Mouse (Mus musculus) thymus, postnatal 4 days (tissue): ENCODE results near the gene Fbxo9.
A peak's percentile ranks its signal among the peaks of the same experiment; 100 is the strongest.
"Not testable (repeated sequence)": the region's sequence is repeated elsewhere in the genome, so short reads cannot be mapped to it uniquely, and the experiment has no call there.

ENCODE experiments used
- DNase-seq: peaks from one replicate; pipeline ENCODE4 v3.0.0; 2021

Fbxo9 gene

DNA sequence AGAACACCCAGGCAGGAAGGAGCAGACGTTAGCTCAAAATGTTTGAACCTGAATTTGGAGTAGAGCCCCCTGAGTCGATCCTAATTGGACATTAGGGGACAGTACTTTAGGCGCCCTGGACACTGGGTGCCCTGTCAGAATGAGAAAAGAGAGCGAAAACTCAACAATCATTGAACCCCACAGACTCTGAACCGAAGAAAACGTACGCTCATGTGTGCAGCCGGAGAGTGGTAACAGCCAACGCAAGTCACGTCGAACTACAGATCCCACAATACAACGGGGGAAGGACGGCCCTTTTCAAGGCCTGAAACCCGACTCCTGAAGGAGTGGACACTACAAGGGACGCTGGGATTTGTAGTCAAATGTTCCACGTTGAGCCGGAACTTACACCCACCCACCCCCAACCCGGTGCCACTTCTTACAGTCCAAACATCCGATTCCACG lies at the start of gene Fbxo9, which contains the start of gene Ick:
Gene Fbxo9 (minus strand): TSS at position 270 of the 444 bp plus-strand sequence.
Gene Ick (plus strand): TSS at position 397 of the 444 bp plus-strand sequence.
- peak; percentile 81 for DNase-seq

DNA sequence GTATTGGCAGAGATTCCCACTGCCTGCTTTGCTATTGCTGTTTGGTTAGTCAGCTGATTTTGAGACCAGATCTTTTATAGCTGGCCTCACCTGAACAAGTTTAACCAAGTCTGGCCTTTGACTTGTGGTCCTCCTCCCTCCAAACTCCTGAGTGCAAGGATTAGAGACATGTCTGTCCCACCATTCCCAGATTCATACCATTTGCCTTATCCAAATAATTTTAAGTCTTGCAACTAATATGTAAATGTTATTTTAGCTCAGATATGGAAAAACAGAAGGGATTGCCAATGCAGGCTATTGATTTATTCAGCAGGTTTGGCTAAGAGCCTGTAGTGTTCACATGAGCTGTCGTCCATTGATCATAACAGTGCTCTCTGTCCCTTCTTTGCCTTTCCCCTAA lies 48.4 kb upstream of the Fbxo9 start:
- DNase-seq: no peak

DNA sequence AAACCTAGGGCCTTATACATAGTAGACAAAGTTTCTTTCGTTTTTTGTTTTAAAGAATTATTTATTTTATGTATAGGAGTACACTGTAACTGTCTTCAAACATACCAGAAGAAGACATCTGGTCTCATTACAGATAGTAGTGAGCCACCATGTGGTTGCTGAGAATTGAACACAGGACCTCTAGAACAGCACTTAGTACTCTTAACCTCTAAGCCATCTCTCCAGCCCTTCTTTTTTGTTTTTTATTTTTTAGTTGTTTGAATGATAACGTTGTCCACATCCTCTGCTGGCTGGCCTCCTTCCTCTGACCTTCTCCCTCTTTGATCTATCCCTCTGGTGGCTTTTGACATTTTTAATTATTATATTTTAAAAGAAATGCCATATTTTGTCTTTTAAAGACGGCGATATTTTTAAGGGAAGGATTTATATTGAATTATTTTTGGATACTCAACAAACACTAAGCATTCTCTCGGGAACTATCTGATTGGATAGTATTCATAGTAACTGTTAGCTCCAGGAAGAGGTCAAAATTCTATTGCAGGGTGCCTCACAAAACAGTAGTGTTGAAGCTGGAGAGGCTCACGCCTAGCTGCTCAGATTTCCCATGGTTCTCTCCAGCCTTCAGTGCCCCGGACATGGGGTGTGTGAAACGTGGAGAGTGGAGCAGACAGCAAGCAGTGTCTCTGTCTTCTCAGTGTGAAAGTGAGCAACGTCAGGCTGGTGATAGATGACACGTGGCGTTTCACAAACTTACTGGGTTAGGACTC lies 45.5 kb upstream of the Fbxo9 start:
- DNase-seq: no peak

DNA sequence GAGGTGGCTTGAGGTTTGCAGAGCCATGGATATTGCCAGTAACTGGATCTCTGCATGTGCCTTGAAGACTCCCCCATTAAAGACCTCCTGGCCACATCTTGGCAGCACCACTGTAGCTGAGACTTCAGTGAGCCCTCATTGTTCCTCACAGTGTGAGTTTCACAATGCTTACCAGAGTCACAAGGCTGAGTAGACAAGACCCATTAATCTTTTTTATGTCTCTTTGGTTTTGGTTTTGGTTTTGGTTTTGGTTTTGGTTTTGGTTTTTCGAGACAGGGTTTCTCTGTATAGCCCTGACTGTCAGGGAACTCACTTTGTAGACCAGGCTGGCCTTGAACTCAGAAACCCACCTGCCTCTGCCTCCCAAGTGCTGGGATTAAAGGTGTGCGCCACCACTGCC lies 40.9 kb upstream of the Fbxo9 start:
- not testable (repeated sequence) for DNase-seq

DNA sequence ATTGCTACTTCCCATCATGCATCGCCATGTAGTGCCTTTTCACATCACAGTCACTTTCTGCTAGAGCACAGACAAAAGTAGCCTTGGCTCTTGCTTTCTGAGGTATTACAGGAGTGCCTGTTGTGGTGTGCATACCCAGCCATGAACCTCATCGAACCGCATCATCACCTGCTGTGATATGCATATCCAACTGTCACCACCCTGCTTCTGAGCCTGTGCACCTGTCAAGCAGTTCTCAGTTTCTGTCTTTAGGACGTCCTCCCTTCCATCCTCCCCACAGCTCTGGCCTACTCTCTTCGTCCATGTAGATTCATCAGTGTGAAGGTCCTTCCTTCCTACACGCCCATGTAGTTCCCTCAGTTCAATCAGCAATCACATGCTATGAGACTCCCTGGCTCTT lies 39.3 kb upstream of the Fbxo9 start:
- no peak for DNase-seq

DNA sequence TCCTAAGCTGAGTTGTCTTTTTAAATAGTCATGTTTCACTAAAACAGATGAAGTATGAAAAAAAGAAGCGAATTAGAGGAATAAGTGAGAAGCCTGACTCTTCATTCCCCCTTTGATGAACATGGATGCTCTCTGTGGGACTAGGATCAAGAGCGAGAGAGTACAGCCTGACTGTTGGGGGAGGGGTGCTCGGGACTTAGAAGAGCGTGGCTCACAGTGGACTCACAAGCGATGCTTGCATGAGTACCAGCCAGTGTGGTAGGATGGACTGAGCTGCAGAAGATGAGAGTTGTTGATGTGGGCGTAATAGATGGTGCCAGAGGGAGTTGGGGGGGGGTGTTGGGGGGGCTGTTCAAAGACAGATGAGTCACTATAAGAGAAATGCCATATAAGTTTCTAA lies 37.8 kb upstream of the Fbxo9 start:
- DNase-seq: no peak

DNA sequence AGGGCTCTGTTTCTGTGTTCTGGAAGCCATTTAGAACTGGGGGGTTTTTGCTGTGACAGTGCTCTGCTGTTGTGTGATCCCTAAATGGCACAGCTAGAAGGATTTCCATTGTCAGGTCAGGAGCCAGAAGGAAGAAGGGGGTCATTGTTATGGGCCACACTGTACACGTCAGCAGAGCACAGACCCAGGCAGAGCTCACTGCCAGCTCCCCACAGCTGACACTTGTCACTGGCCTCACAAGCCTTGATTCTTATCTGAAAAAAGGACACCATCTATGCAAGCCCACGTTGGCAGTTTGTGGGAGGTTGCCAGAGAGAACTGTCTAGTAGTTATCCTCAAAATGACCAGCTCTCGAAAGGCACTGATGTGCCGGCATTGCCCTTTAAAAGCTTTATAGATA lies 37.2 kb upstream of the Fbxo9 start:
- no peak for DNase-seq

DNA sequence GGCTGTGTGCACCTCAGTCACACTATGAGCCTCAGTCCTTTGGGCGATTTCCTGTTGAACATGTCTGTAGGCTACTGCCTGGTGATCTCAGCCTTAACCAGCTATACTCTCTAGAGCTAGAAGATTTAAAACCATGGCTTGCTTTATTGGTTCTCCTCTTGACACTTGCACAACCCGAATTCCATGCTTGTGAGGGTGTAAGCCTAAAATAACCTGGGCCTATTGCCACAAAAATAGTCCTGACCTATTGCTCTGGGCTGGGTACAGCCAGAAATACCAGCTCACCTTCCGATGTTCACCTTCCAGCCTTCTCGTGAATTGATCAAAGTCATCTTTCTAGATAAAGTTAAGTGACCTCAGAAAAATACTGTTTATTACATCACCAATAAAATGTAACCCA lies 30.6 kb upstream of the Fbxo9 start:
- DNase-seq: no peak

DNA sequence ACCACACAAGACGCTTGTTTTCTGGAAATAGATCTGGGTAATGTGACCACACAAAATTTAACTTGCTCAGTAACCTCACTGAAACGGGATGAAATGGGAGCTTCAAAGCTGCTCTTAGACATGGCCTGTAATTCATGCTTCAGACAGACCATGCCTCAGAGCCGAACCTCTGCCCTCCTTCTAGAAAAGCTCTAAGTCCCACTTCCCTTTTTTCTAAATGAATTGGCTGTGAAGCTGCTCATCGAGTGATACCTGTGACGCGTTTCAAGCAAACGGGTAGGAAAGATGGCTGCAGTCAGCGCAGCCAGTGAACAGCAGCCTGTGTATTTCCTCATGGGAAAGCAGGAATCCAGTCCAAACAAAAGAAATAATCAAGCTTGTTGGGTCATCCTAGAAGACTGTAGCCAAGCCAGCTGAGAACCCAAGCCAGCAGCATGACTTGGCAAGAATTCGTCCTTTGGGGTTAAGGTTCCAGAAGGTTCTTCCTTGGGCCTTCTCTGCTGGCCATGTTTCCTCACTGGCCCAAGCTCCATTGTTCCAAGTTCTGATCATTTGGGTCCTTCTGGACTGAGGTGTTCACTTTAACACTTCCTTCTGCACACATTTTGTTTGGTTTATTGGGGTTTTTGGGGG lies 29.3 kb upstream of the Fbxo9 start:
- DNase-seq: no peak

DNA sequence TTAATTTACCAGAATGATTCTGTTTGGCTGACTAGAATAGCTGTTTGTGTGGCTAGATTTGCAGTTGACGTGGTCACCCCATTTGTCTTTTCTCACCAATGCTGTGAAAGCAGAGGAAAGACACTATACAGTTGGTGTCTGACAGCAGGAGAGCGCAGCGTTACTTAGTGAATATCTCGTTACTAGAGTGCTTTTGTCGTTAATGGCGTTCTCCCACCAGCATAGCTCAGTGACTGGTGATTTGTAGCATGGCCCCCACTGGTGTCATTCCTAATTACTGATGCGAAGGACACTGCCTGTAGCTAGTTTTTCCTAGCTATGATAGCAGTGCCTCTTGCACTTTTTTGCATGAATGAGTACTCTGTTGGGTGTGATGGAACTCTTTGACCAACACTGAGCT lies 26.8 kb upstream of the Fbxo9 start:
- DNase-seq: no peak

DNA sequence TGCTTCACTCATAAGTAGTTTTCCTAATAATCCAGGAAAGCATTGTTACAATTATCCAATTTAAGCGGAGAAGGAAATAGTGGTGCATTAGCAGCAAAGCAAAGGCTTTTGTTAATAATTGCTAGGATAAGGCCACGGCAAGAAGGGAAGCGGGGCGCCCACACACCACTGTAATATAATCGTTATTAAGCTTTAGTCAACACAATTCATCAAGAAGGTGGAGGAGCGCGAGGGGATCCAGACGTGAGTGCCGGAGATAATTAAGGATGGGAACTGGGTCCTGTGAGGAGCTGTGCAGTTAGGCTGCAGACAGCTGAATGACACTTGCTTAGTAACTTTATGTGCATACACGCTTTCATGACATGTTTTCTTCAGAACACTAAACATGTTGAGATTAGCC lies 17.8 kb upstream of the Fbxo9 start:
- DNase-seq: no peak

DNA sequence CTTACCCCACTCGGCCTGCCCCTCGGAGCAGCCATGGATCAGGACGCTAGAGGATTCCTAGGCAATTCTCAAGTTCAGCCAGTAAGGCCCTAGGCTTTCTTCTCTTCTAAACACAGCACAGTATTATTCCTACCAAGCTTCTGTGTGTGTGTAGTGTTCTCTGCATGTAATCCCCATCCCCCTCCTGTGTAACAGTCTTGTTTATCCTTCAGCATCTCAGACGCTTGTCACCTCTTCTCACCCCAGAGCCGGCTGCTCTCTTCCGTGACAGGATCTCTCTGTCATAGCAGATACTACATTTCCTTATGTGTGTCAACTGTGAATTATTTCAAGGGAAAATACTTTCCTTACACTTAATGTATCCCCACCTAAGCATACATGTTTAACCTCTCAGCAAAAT lies 17.1 kb upstream of the Fbxo9 start:
- DNase-seq: no peak

DNA sequence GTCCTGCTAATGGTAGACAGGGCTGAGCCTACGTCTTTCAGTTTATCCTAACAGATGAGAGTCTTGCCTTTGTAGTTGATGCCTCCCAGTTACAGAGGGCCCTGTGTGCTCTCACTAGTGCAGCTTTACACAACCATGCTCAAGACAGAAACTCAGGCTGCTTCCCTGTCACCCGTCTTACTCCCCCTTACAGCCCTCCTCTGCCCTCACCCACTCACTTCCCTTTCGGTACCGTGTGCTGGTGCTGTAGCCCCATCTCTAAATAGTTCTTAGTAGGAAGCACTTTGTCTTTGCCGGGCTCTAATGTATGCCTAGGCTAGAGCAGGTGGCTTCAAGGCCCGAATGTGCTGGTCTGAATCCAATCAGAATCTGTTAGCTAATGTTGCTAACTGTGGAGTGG lies 15.4 kb upstream of the Fbxo9 start:
- DNase-seq: no peak

DNA sequence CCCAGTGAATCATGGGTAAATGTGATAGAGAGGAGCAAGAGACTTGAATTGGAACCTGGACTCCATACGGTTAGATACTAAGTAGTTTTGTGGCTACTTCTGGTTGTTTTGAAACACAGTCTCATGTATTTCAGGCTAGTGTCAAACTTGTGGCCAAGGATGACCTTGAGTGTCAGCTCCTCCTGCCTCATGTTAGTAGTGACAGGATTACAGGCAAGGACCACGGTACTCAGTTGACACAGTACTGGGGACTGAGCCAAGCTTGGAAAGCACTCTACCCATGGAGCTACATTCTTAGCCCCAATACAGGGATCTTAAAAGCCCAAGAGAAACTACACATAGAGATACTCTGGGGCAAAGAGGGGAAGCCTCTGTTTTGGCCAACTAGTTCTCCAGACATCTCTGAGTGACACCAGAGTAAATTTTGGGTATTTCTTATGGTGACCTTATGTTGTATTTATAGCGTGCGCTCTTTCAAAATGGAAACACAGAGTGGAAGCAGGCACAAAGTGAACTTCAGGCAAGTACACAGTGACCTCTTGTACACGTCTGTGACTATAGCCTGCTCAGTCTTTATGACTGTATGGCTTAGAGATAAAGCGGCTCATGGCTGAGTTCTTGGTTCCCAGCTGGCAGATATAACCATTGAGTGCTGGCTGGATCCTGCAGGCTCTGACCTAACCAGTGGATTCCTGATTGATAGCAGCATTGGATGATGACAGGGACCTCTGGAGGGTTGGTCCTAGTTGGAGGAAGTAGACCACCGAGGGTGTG lies 14.3 kb upstream of the Fbxo9 start:
- DNase-seq: no peak

DNA sequence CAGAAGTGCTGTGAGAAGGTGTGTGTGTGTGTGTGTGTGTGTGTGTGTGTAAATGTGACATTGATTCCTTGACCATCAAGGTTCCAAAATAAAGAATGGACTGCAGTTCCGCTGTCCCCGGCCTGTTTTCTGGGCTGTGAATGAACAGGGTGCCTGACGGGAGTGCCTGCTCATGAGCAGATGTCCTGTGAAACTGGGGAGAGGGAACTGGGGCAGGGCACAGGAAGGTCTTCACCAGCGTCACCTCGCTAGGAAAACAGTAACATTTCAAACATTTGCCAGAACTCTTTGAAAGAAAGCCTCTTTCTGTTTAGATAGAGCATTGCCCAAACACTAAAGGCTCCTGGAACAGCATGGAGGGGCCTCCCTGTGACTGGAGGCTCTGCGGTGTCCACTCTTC lies 13.1 kb upstream of the Fbxo9 start:
- no peak for DNase-seq

DNA sequence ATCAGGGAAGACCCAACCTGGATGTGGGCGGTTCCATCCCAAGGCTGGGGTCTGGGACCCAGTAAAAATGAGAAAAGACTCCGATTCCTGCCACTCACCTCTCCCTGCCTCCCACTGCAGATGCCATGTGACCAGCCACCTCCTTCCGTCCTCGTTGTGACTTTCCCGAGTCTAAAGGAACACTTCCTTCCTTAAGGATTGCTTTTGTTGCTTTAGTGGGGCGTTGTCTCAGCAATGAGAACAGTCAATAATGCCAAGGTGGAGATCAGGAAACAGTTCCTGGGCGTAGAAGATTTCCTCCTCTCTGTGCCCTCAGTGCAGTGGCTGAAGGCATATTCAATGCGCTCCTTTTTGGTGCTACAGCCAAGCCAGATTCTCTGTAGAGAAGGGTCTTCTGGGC lies 12.5 kb upstream of the Fbxo9 start:
- no peak for DNase-seq

DNA sequence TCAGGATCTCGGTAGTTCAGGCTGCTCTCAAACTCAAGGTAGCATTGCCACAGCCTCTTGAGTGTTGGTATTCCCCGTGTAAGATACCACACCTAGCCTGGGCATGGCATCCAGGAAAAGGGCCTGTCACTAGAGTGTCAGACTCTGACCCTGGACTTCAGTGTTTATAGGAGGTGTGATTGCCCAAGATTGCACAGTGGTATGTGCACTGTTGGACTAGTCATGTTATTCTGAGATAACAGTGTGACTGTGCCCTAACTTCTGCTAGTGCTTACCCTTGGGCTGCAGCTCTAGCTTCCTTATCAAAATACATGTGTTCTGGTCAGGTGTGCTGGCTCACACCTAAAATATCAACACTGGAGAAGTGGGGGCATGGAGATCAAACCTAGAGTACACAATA lies 8.8 kb upstream of the Fbxo9 start:
- DNase-seq: no peak

DNA sequence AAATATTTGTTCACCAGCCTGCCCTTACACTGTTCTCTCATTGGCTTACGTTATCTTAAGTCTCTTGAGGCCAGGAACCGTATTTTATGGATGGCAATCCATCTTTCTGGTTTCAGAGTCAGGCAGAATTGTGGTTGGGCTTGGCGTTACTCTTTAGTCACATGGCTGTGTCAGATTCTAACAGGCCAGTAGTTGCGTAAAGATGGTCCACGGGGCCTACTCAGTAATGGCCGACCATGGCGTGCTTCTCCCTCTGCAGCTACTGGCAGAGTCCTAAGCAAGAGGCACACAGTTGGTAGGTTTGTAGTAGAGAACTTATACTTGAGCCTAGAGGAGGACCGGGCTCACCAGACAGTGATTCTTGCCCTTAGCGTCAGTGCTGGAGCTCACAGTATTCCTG lies 6.9 kb upstream of the Fbxo9 start:
- no peak for DNase-seq

DNA sequence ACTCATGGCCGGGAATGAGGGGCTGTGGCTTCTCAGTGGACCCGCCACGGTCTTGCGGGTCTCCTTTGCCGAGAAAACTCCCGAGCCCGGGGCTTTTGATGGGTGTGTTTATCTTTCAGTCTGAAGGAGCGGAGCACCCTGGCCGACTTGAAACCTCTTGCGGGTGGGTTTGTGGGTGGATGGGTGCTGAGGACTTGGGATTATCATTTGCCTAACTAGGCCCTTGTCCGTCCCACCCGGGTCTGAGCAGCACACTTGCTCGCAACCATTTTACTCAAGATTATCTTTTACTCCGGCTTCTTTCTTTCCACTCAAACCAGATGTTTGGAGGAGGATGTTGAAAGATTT lies 4.6 kb upstream of the Fbxo9 start:
- no peak for DNase-seq

DNA sequence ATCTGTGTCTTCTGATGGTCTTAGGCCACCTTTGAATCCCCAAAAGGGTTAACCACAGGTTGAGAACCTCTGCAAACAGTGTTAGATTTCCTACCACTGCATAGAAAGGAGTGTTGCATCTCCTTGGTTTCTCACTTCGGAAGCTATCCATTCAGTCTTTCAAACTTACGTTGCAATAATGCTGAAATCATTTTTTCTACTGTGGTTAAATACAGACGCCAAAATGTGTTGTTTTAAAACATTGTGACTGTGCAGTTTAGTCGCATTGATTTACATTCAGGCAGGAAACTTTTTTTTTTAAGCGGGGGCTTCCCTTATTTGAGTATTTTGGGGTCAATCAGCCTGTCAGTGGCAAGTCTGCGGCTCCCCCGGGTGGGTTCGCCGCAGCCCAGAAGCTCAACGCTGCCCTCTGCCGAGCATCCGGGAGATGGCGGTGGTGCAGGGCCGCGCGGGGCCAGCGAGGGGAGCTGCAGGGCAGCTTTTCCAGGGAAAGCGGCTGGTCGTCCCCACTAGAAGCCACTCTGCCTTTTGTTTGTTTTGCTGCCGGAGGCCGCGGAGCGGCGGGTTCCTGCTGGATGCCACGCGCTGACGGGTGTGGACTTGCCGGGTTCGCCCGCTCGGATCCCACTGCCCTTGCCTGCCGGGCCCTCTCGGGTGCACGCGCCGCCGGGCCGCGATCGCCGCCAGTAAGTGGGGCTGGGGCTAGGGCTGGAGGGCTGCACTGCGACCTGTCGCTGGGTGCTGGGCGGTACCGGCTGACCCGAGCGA lies 4.1 kb upstream of the Fbxo9 start:
- DNase-seq: peak; percentile 96

DNA sequence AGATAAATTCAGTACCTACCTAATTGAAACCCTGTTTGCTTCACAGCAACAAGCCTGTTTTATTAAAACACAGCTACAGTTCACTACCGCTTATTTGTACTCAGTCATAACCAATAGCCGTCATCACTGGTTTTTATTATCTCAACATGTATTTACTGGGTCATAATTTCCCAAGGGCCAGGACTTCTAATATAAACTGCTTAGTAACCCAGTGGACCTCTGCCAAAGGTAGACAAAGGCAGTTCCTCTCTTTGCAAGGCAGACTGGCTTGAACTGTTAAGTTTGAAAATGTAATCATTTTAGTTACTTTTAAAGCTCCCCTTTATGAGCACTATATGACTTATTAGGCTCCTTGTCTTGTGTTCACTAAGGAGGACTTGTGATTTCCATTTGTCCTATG lies 2.6 kb upstream of the Fbxo9 start:
- no peak for DNase-seq

DNA sequence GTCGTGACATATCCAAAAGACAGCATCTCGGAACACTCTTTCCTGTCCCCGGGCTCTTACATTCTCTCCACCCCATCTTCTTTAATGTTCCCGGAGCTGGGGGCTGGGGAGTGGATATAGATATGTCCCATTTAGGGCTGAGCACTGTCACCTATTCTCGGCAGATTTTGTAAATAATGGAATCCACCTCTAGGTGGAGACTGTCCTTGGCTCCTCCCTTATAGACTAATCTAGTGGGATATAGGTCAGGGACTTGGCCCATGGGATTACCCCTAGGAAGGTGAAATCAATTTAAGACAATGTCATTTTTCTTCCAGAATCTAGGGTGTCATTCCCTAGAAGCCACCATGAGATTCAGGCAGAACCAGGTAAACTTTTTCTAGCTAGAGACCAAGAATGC lies 791 bp upstream of the Fbxo9 start:
- no peak for DNase-seq
